Mouse (Mus musculus): ENCODE measurements around the gene B4galnt3. TPM values are rescaled to one million over a fixed set of nuclear protein-coding genes. Genes with fewer than 3 reads are reported as not detected.

The B4galnt3 gene
- polyA plus RNA-seq, 1 experiment = 0.33 TPM

- TF ChIP-seq CTCF (IDR thresholded peaks at IDR 0.05; ENCODE audit: control insufficient read depth, insufficient read depth, insufficient read length) (no peak), USF1 (IDR thresholded peaks at IDR 0.05; ENCODE audit: low read depth) (no peak), MYOG (IDR thresholded peaks at IDR 0.05; ENCODE audit: control insufficient read depth, extremely low read depth, insufficient read length) (no peak), CEBPB (IDR thresholded peaks at IDR 0.05; ENCODE audit: low read depth) (no peak), FOSL1 (IDR thresholded peaks at IDR 0.05; ENCODE audit: insufficient read depth, low read length, poor library complexity, severe bottlenecking) (no peak), MAX (IDR thresholded peaks at IDR 0.05) (no peak), MYOD1 (IDR thresholded peaks at IDR 0.05; ENCODE audit: control insufficient read depth, insufficient read length, low read depth) (peak; percentile 80)
- H3K79me3 ChIP-seq (ENCODE audit: low read depth) = no peaks in the 10 kb centered on the region
- H3K36me3 ChIP-seq (ENCODE audit: control insufficient read depth, insufficient read depth) = no peaks in the 10 kb centered on the region
- no peak overlapping the region for H3ac ChIP-seq (ENCODE audit: control insufficient read depth, insufficient read length, low read depth)
- H3K79me2 ChIP-seq (ENCODE audit: control insufficient read depth, insufficient read depth) = no peaks in the 10 kb centered on the region
- no peaks in the 10 kb centered on the region for H3K27me3 ChIP-seq (ENCODE audit: control insufficient read depth, insufficient read depth, insufficient read length)
- no peak overlapping the region for H3K4me3 ChIP-seq (ENCODE audit: insufficient read depth, poor library complexity, severe bottlenecking)
These were observed 139.6 kb downstream of the B4galnt3 start for GRCm38 (mm10) chr6:120154526-120155309.

Other genes starting within 250 kb of the B4galnt3 start
- not detected for gene Ninj2, start 201.2 kb downstream of the B4galnt3 start, polyA plus RNA-seq (2012; fragmentation: generic; extraction: Trizol)
- gene D330020A13Rik, start 195 bp downstream of the B4galnt3 start, polyA plus RNA-seq (2012; fragmentation: generic; extraction: Trizol) = 0.26 TPM
- 5.8 TPM for gene Kdm5a, start 69.6 kb upstream of the B4galnt3 start, polyA plus RNA-seq (2012; fragmentation: generic; extraction: Trizol)
- 3.8 TPM for gene Ccdc77, start 69.8 kb upstream of the B4galnt3 start, polyA plus RNA-seq (2012; fragmentation: generic; extraction: Trizol)
- 10.8 TPM for gene Il17ra, start 168.7 kb upstream of the B4galnt3 start, polyA plus RNA-seq (2012; fragmentation: generic; extraction: Trizol)
- 0.02 TPM for gene Tmem121b, start 199.2 kb upstream of the B4galnt3 start, polyA plus RNA-seq (2012; fragmentation: generic; extraction: Trizol)
- gene Hdhd5, start 236.8 kb upstream of the B4galnt3 start, polyA plus RNA-seq (2012; fragmentation: generic; extraction: Trizol) = 10.2 TPM

Data from C2C12 (cell line).